Mouse (Mus musculus) MEL (cell line): ENCODE measurements at regions not wholly inside any gene's neighbourhood (a gene's known extent, or its start where the extent isn't known, plus 50 kb on each side); places are given as distances from the start of the nearest gene placed in this dataset.

Experiments used
- CTCF ChIP-seq, 3 experiments: IDR thresholded peaks in 2 of 3; conservative IDR thresholded peaks in 1 of 3; 2 replicates each; pipeline ENCODE4 v1.5.1; 2011 to 2012; ENCODE audit warnings: low read length in 3 of 3, low read depth in 2 of 3, mild to moderate bottlenecking in 2 of 3, improper control_type of control experiment in 1 of 3, inconsistent platforms in 1 of 3, mixed read lengths in 1 of 3, moderate library complexity in 1 of 3; ENCODE audit not compliant: control insufficient read depth in 1 of 3, insufficient read depth in 1 of 3, poor library complexity in 1 of 3, severe bottlenecking in 1 of 3
- GABPA ChIP-seq: IDR thresholded peaks from 2 replicates; pipeline ENCODE4 v1.6.1; 2012; ENCODE audit warnings: low read depth, mild to moderate bottlenecking, inconsistent platforms, low read length, improper control_type of control experiment, moderate library complexity
- RAD21 ChIP-seq: IDR thresholded peaks from 2 replicates; pipeline ENCODE4 v1.6.1; 2011; ENCODE audit warnings: mild to moderate bottlenecking, low read depth, low read length, improper control_type of control experiment

- TF ChIP-seq CTCF (IDR thresholded peaks at IDR 0.05 in 2 of 3, conservative IDR thresholded peaks at IDR 0.05 in 1 of 3; ENCODE audit: control insufficient read depth in 1 of 3, insufficient read depth in 1 of 3, low read depth in 2 of 3, low read length in 3 of 3, poor library complexity in 1 of 3, severe bottlenecking in 1 of 3) (no peak), GABPA (no peak), RAD21 (no peak)
Observed at GRCm38 (mm10) chr17:63804416-63804815, 58.4 kb upstream of the Fer start.
